Mouse (Mus musculus) E14TG2a.4 (cell line): Measurements from ENCODE around the gene A630023A22Rik.

ENCODE experiments used
- CTCF ChIP-seq: conservative IDR thresholded peaks from 2 replicates; pipeline ENCODE4 v1.5.1; 2014; ENCODE audit warnings: low read length
- NANOG ChIP-seq: IDR thresholded peaks from 2 replicates; pipeline ENCODE4 v1.6.1; 2014; ENCODE audit warnings: borderline replicate concordance, low read length, mixed read lengths

DNA sequence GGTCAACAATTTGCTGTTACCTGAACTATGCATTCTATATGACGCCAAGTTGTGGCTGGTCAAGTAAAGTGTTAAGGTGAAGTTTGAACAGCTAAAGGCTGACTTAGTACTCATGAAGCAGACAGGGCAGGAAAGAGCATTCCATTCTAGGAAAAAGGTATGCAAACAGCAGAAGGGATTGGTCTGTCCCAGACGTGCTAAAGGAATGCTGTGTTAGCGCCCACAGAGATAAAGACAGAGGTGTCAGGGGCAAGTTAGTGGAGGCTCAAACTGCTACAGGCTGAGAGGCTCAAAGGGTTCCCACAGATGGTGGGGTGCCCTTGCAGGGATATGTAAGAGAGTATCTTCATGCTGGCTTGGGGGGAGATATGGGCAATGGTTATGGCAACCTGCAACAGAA, 1.3 kb upstream of the A630023A22Rik start:
- TF ChIP-seq CTCF: no peak
- TF ChIP-seq NANOG: no peak
